Mouse (Mus musculus): ENCODE data around the gene Bcl2. TPM values are rescaled to one million over a fixed set of nuclear protein-coding genes. Genes with fewer than 3 reads are reported as not detected.

Gene Bcl2
- polyA plus RNA-seq, 1 experiment from 2014 or later: 10.4 TPM

GRCm38 (mm10) chr1:106517591-106518177 lies 196.4 kb downstream of the Bcl2 start:
- no peaks in the 10 kb centered on the region for H3K9me3 ChIP-seq (replicated peaks; ENCODE audit: control insufficient read depth, low read length)
- no peak overlapping the region for H3K4me3 ChIP-seq (ENCODE audit: low read length)
- no peaks in the 10 kb centered on the region for H3K36me3 ChIP-seq (ENCODE audit: control insufficient read depth, insufficient read depth)
- peaks cover 18% of the 10 kb centered on the region for H3K4me1 ChIP-seq (ENCODE audit: control insufficient read depth, insufficient read depth, low read length)
- no peak overlapping the region for H3K4me2 ChIP-seq (ENCODE audit: low read depth, low read length)
- 0 out of 2 replicates have a peak, but pooled peaks have one; percentile 38 for ATAC-seq (replicated peaks; ENCODE audit: extremely low read depth, insufficient read depth, low FRiP score)
- no peak overlapping the region for H3K9ac ChIP-seq (ENCODE audit: low read length)
- 56% methylated on average over 6 of the region's 6 CpGs for WGBS
- no peaks in the 10 kb centered on the region for H3K27me3 ChIP-seq (ENCODE audit: control insufficient read depth, insufficient read depth, low read length)
- H3K27ac ChIP-seq (ENCODE audit: low read length): no peak overlapping the region

DNA sequence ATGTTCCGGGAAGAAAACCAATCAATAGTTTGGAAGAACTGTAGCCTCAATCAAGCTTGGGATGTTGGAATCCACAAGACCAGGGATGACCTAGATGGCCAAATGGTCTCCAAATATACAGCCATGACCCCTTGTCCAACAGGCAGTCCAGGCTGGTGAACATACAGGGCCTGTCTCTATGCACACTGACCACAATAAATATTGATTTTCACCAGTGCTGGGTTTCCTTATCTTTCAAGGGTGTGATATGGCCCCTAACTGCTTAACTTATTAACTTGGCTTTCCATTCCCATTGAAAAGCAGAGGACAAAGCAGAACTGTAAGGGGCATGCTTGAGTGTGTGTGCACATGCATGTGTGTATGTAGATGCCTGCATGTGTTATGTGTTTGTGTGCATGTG lies 197.0 kb downstream of the Bcl2 start:
- Histone ChIP-seq H3K36me3 (ENCODE audit: control insufficient read depth, insufficient read depth) (no peaks in the 10 kb centered on the region), H3K4me3 (ENCODE audit: low read length) (no peak overlapping the region)
- WGBS: 89% methylated on average over 1 of the region's 1 CpGs

GRCm38 (mm10) chr1:106515611-106516010 lies 198.5 kb downstream of the Bcl2 start:
- Histone ChIP-seq H3K36me3 (ENCODE audit: control insufficient read depth, insufficient read depth) (no peaks in the 10 kb centered on the region), H3K4me1 (ENCODE audit: control insufficient read depth, insufficient read depth, low read length) (peaks cover 18% of the 10 kb centered on the region), H3K4me2 (ENCODE audit: low read depth, low read length) (no peak overlapping the region), H3K9ac (ENCODE audit: low read length) (no peak overlapping the region), H3K9me3 (replicated peaks; ENCODE audit: control insufficient read depth, low read length) (no peaks in the 10 kb centered on the region), H3K27me3 (ENCODE audit: control insufficient read depth, insufficient read depth, low read length) (no peaks in the 10 kb centered on the region), H3K4me3 (ENCODE audit: low read length) (no peak overlapping the region), H3K27ac (ENCODE audit: low read length) (no peak overlapping the region)
- ATAC-seq (replicated peaks; ENCODE audit: extremely low read depth, insufficient read depth, low FRiP score): peak; percentile 45
- WGBS: 75% methylated on average over 6 of the region's 6 CpGs

More for the DNA sequence above, 197.0 kb downstream of the Bcl2 start:
- Histone ChIP-seq H3K27ac (ENCODE audit: low read length) (no peak overlapping the region), H3K27me3 (ENCODE audit: control insufficient read depth, insufficient read depth, low read length) (no peaks in the 10 kb centered on the region), H3K9me3 (replicated peaks; ENCODE audit: control insufficient read depth, low read length) (no peaks in the 10 kb centered on the region), H3K4me2 (ENCODE audit: low read depth, low read length) (no peak overlapping the region), H3K9ac (ENCODE audit: low read length) (no peak overlapping the region), H3K4me1 (ENCODE audit: control insufficient read depth, insufficient read depth, low read length) (peaks cover 18% of the 10 kb centered on the region)
- ATAC-seq (replicated peaks; ENCODE audit: extremely low read depth, insufficient read depth, low FRiP score): no peak

DNA sequence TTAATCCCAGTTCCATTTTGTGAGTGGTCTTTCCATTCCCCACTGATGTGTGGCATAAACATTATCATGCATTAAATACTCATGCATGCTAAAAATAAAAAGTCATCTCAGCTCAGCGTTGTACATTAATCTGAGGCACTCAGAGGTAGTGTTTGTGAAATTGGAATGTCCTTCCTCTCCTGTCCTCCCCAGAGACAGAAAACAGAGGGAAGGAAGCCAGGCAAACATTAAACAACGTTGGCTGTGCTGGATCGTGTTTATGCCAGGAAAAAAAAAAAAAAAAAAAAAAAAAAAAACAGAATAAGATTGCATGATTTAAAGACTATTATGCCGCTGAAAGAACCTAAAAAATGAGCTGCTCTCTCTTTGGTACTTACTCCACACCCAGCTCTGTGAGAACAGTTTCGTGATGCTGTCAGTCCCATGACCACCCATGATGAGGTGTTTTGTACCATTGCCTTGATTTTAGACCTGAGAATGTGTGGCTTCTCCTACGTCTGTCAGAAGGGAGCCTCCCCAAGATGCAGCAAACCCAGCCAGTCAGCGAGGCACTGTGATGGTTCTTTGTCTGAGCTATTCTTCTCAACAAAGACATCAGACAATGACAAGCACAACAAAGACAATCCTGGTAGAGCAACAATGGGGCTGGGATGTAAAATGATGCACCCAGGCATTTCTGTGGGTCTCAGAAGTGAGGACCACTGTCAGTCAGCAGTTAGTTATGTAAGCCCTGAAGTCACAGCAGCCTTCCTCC lies 200.0 kb downstream of the Bcl2 start:
- Histone ChIP-seq H3K36me3 (ENCODE audit: control insufficient read depth, insufficient read depth) (no peaks in the 10 kb centered on the region), H3K4me1 (ENCODE audit: control insufficient read depth, insufficient read depth, low read length) (peaks cover 18% of the 10 kb centered on the region), H3K27me3 (ENCODE audit: control insufficient read depth, insufficient read depth, low read length) (no peaks in the 10 kb centered on the region), H3K9me3 (replicated peaks; ENCODE audit: control insufficient read depth, low read length) (no peaks in the 10 kb centered on the region), H3K27ac (ENCODE audit: low read length) (peak overlapping the region; percentile 34), H3K9ac (ENCODE audit: low read length) (no peak overlapping the region), H3K4me3 (ENCODE audit: low read length) (no peak overlapping the region), H3K4me2 (ENCODE audit: low read depth, low read length) (no peak overlapping the region)
- no peak for ATAC-seq (replicated peaks; ENCODE audit: extremely low read depth, insufficient read depth, low FRiP score)
- 41% methylated on average over 7 of the region's 7 CpGs for WGBS

- 61% methylated on average over 4 of the region's 4 CpGs for WGBS
- no peak for ATAC-seq (replicated peaks; ENCODE audit: extremely low read depth, insufficient read depth, low FRiP score)
- H3K4me2 ChIP-seq (ENCODE audit: low read depth, low read length): no peak overlapping the region
These were observed 200.6 kb downstream of the Bcl2 start for GRCm38 (mm10) chr1:106513481-106513880.

DNA sequence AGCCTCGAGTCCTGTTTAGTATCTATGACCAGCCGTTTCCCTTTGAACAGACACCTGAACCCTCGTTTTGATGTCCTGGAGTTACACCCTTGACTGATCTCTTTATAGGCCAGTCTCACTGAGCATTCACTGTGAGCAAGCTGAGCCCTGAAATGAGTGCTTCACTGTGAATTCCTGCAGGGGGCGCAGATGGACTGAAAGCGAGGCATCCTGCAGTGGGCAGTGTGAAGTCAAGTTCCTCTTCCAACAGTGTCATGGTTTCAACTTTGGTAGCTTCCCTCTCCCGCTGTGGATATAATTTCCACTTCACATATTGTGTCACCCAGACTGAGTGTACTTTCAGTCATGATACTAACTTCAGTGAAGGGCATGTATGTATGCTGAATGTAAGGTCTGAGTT lies 202.5 kb downstream of the Bcl2 start:
- no peaks in the 10 kb centered on the region for H3K9me3 ChIP-seq (replicated peaks; ENCODE audit: control insufficient read depth, low read length)
- H3K27me3 ChIP-seq (ENCODE audit: control insufficient read depth, insufficient read depth, low read length): no peaks in the 10 kb centered on the region
- H3K9ac ChIP-seq (ENCODE audit: low read length): no peak overlapping the region
- ATAC-seq (replicated peaks; ENCODE audit: extremely low read depth, insufficient read depth, low FRiP score): no peak; the same call in 1 of the 2 replicates
- H3K4me1 ChIP-seq (ENCODE audit: control insufficient read depth, insufficient read depth, low read length): peaks cover 9% of the 10 kb centered on the region
- no peak overlapping the region for H3K4me2 ChIP-seq (ENCODE audit: low read depth, low read length)
- H3K4me3 ChIP-seq (ENCODE audit: low read length): no peak overlapping the region
- WGBS: 19% methylated on average over 6 of the region's 6 CpGs
- no peaks in the 10 kb centered on the region for H3K36me3 ChIP-seq (ENCODE audit: control insufficient read depth, insufficient read depth)
- no peak overlapping the region for H3K27ac ChIP-seq (ENCODE audit: low read length)

More at GRCm38 (mm10) chr1:106513481-106513880, 200.6 kb downstream of the Bcl2 start:
- no peak overlapping the region for H3K4me3 ChIP-seq (ENCODE audit: low read length)
- H3K36me3 ChIP-seq (ENCODE audit: control insufficient read depth, insufficient read depth): no peaks in the 10 kb centered on the region
- H3K27me3 ChIP-seq (ENCODE audit: control insufficient read depth, insufficient read depth, low read length): no peaks in the 10 kb centered on the region
- peaks cover 18% of the 10 kb centered on the region for H3K4me1 ChIP-seq (ENCODE audit: control insufficient read depth, insufficient read depth, low read length)
- H3K9ac ChIP-seq (ENCODE audit: low read length): no peak overlapping the region
- no peaks in the 10 kb centered on the region for H3K9me3 ChIP-seq (replicated peaks; ENCODE audit: control insufficient read depth, low read length)
- peak overlapping the region; percentile 9; the same call in 1 of the 2 replicates for H3K27ac ChIP-seq (ENCODE audit: low read length)

DNA sequence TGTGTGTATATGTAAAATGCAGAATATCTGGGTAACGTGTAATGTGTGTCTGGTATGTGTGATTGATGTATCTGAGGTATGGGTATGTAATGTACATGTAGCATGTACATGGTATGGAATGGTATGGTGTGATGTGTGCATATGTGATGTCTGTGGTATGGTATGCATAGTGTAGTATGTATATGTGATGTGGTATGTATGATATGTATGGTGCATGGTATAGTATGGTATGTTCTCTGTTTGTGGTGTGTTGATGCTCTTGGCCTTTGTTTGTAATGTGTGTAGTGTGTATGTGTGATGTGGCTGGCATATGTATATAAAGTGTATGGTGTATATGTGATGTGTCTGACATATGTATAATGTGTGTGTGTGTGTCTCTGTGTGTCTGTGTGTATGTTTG lies 206.5 kb downstream of the Bcl2 start:
- 78% methylated on average over 1 of the region's 1 CpGs for WGBS
- no peak overlapping the region for H3K4me3 ChIP-seq (ENCODE audit: low read length)
- no peak for ATAC-seq (replicated peaks; ENCODE audit: extremely low read depth, insufficient read depth, low FRiP score)
- no peaks in the 10 kb centered on the region for H3K36me3 ChIP-seq (ENCODE audit: control insufficient read depth, insufficient read depth)
- no peaks in the 10 kb centered on the region for H3K9me3 ChIP-seq (replicated peaks; ENCODE audit: control insufficient read depth, low read length)
- no peaks in the 10 kb centered on the region for H3K4me1 ChIP-seq (ENCODE audit: control insufficient read depth, insufficient read depth, low read length)
- H3K4me2 ChIP-seq (ENCODE audit: low read depth, low read length): no peak overlapping the region
- no peaks in the 10 kb centered on the region for H3K27me3 ChIP-seq (ENCODE audit: control insufficient read depth, insufficient read depth, low read length)
- H3K9ac ChIP-seq (ENCODE audit: low read length): no peak overlapping the region
- no peak overlapping the region for H3K27ac ChIP-seq (ENCODE audit: low read length)

DNA sequence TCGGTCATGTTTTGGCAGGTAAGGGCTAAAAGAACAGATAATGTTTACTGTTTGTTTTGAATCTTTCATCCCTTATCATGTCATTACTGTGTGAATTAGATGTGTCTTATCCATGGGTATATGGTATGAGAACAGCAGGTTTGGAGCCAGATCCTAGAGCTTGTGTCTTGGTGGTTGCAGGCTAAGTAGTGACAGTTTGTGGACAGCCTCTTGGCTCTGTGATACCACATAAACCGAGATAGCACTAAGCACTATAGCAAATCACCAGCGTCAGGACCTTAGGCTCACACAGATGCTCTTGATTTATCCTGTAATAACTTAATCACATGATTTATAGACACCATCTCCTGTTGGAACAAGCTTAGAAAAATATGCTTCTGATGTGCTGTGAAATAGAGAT lies 210.2 kb downstream of the Bcl2 start:
- Histone ChIP-seq H3K36me3 (ENCODE audit: control insufficient read depth, insufficient read depth) (no peaks in the 10 kb centered on the region), H3K4me3 (ENCODE audit: low read length) (no peak overlapping the region), H3K4me1 (ENCODE audit: control insufficient read depth, insufficient read depth, low read length) (no peaks in the 10 kb centered on the region), H3K9me3 (replicated peaks; ENCODE audit: control insufficient read depth, low read length) (no peaks in the 10 kb centered on the region), H3K27me3 (ENCODE audit: control insufficient read depth, insufficient read depth, low read length) (no peaks in the 10 kb centered on the region), H3K4me2 (ENCODE audit: low read depth, low read length) (no peak overlapping the region), H3K27ac (ENCODE audit: low read length) (no peak overlapping the region), H3K9ac (ENCODE audit: low read length) (no peak overlapping the region)
- no peak for ATAC-seq (replicated peaks; ENCODE audit: extremely low read depth, insufficient read depth, low FRiP score)
- 73% methylated on average over 3 of the region's 3 CpGs for WGBS

DNA sequence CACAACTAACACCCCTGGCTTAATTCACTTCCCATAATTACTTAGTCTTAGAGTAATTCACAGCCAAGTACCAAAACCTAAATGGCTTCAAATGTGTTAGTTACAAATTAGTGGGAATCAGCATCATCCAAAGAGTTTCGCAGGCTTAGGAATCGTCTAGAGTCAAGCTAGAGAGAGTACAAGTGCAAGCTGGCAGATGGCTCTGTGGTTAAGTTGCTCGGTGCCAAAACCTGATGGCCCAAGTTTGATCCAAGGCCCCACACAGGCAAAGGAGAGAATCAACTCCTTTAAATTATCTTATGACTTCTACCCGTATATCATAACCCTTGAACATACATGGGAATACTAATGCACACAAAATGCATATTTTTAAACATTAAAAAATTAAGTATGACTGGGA lies 210.7 kb downstream of the Bcl2 start:
- Histone ChIP-seq H3K36me3 (ENCODE audit: control insufficient read depth, insufficient read depth) (no peaks in the 10 kb centered on the region), H3K4me3 (ENCODE audit: low read length) (no peak overlapping the region), H3K27me3 (ENCODE audit: control insufficient read depth, insufficient read depth, low read length) (no peaks in the 10 kb centered on the region), H3K9me3 (replicated peaks; ENCODE audit: control insufficient read depth, low read length) (no peaks in the 10 kb centered on the region), H3K4me1 (ENCODE audit: control insufficient read depth, insufficient read depth, low read length) (no peaks in the 10 kb centered on the region), H3K4me2 (ENCODE audit: low read depth, low read length) (no peak overlapping the region), H3K27ac (ENCODE audit: low read length) (no peak overlapping the region), H3K9ac (ENCODE audit: low read length) (no peak overlapping the region)
- WGBS: 89% methylated on average over 4 of the region's 4 CpGs
- no peak for ATAC-seq (replicated peaks; ENCODE audit: extremely low read depth, insufficient read depth, low FRiP score)
